In the genomic region with DNA sequence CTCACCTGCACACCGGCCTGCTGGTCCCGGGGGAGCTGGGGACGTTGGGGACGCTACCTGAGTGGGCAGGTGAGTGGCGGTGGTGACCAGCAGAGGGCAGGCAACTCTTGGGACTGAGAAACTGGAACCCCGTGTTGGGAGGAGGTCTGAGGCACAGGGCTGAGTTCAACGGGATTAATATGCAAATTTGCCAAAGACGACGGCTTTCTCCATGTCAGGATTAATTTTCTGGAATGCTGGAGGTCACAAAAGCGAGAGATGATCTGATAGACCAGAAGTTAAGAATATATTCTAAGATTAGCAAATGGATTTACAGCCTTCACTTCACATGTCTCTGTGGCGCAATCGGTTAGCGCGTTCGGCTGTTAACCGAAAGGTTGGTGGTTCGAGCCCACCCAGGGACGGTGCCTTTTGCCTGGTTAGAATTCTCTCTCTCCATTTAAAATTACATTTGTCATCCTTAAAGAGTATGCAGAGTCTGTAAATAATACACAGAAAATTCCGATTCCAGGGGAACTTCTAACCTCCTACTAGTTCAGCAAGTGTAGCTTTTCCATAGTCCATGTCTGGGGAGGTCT, we compare ENCODE assay signal across 8 mouse cellular contexts. TPM values are rescaled to one million over a fixed set of nuclear protein-coding genes. Genes with fewer than 3 reads are reported as not detected.
DNase-seq lines count a peak whose midpoint lies in the region; ATAC-seq and TF ChIP-seq lines count a peak whose summit lies in the region.

No protein-coding gene starts in this region.

- H3K9me3 ChIP-seq in embryonic facial prominence, embryonic 15.5 days (replicated peaks), result no peaks in the 10 kb centered on the region
- H3K9me3 ChIP-seq in heart, embryonic 10.5 days, result no peaks in the 10 kb centered on the region
- H3K9me3 ChIP-seq in kidney, embryonic 15.5 days (replicated peaks), result no peaks in the 10 kb centered on the region

- ATAC-seq in embryonic facial prominence, embryonic 15.5 days (ENCODE audit: insufficient number of reproducible peaks, low FRiP score, low TSS enrichment, low read depth), result 0 out of 2 replicates have a peak, but pooled peaks have one; percentile 12
- peak; percentile 12; the same call in 1 of the 2 replicates for ATAC-seq in kidney, embryonic 15.5 days (replicated peaks; ENCODE audit: low FRiP score)

- no peak overlapping the region for H3ac ChIP-seq in myocyte (ENCODE audit: control insufficient read depth, insufficient read length)

- H3K79me2 ChIP-seq in myocyte (ENCODE audit: control insufficient read depth, insufficient read depth), result no peaks in the 10 kb centered on the region

- H3K27me3 ChIP-seq in embryonic facial prominence, embryonic 15.5 days, result no peaks in the 10 kb centered on the region
- no peaks in the 10 kb centered on the region for H3K27me3 ChIP-seq in heart, embryonic 10.5 days (ENCODE audit: insufficient read depth, poor library complexity, severe bottlenecking)
- no peaks in the 10 kb centered on the region for H3K27me3 ChIP-seq in kidney, embryonic 15.5 days
- no peaks in the 10 kb centered on the region for H3K27me3 ChIP-seq in myocyte (ENCODE audit: control insufficient read depth, insufficient read depth, insufficient read length)
- H3K27me3 ChIP-seq in splenic B cell, adult 2 months (ENCODE audit: control insufficient read depth, insufficient read depth, low read length, poor library complexity, severe bottlenecking), result no peaks in the 10 kb centered on the region

- no peak for TF ChIP-seq POLR2A in myocyte (IDR thresholded peaks at IDR 0.05; ENCODE audit: insufficient read length, low read depth)

- peak overlapping the region; percentile 90 for H3K4me2 ChIP-seq in embryonic facial prominence, embryonic 15.5 days (replicated peaks)
- peak overlapping the region; percentile 94 for H3K4me2 ChIP-seq in kidney, embryonic 15.5 days
- H3K4me2 ChIP-seq in myocyte (ENCODE audit: low read depth), result peak overlapping the region; percentile 84

- H3K4me3 ChIP-seq in embryonic facial prominence, embryonic 15.5 days (replicated peaks), result peak overlapping the region; percentile 61
- H3K4me3 ChIP-seq in heart, embryonic 10.5 days, result peak overlapping the region; percentile 74
- peak overlapping the region; percentile 65 for H3K4me3 ChIP-seq in kidney, embryonic 15.5 days (replicated peaks)
- H3K4me3 ChIP-seq in myocyte, result peak overlapping the region; percentile 14

- H3K27ac ChIP-seq in embryonic facial prominence, embryonic 15.5 days (replicated peaks), result peak overlapping the region; percentile 44; the same call in 1 of the 2 replicates
- H3K27ac ChIP-seq in heart, embryonic 10.5 days, result peak overlapping the region; percentile 71
- H3K27ac ChIP-seq in kidney, embryonic 15.5 days, result peak overlapping the region; percentile 66

- H3K36me3 ChIP-seq in embryonic facial prominence, embryonic 15.5 days, result no peaks in the 10 kb centered on the region
- H3K36me3 ChIP-seq in heart, embryonic 10.5 days, result no peaks in the 10 kb centered on the region
- H3K36me3 ChIP-seq in kidney, embryonic 15.5 days, result no peaks in the 10 kb centered on the region
- H3K36me3 ChIP-seq in myocyte (ENCODE audit: control insufficient read depth, insufficient read depth), result no peaks in the 10 kb centered on the region
- no peaks in the 10 kb centered on the region for H3K36me3 ChIP-seq in splenic B cell, adult 2 months (ENCODE audit: control insufficient read depth, insufficient read depth, low read length, poor library complexity, severe bottlenecking)

- peak overlapping the region; percentile 28 for H3K9ac ChIP-seq in embryonic facial prominence, embryonic 15.5 days
- peak overlapping the region; percentile 62 for H3K9ac ChIP-seq in kidney, embryonic 15.5 days

- peaks cover 9% of the 10 kb centered on the region; the same call in 1 of the 2 replicates for H3K4me1 ChIP-seq in embryonic facial prominence, embryonic 15.5 days
- H3K4me1 ChIP-seq in heart, embryonic 10.5 days, result no peaks in the 10 kb centered on the region
- H3K4me1 ChIP-seq in kidney, embryonic 15.5 days, result peaks cover 7% of the 10 kb centered on the region

- DNase-seq in A20 (ENCODE audit: low read depth, low spot score) (peak; percentile 89), liver (peak; percentile 89)
- DNase-seq in adrenal gland, postnatal 4 days (ENCODE audit: low spot score in 2 of 2), result peak; percentile 44 to 46
- DNase-seq in heart, embryonic 10.5 days (ENCODE audit: low spot score), result peak; percentile 90
- peak; percentile 79 for DNase-seq in splenic B cell, adult 2 months (ENCODE audit: low read depth, low spot score)

- WGBS in embryonic facial prominence, embryonic 15.5 days, result under 1% methylated on average over 19 of the region's 19 CpGs
- under 1% methylated on average over 19 of the region's 19 CpGs for WGBS in heart, embryonic 10.5 days
- WGBS in kidney, embryonic 15.5 days, result under 1% methylated on average over 19 of the region's 19 CpGs

TF ChIP-seq in myocyte, 11 proteins besides CTCF, POLR2A, EP300 and RAD21:
- TF ChIP-seq CEBPB (IDR thresholded peaks at IDR 0.05; ENCODE audit: insufficient read depth, poor library complexity, severe bottlenecking), result peak; percentile 69
- no peak for TF ChIP-seq MYOG (IDR thresholded peaks at IDR 0.05; ENCODE audit: control insufficient read depth in 1 of 3, insufficient read depth in 1 of 3, insufficient read length in 2 of 3, low read depth in 2 of 3)

RNA-seq across cellular contexts. Expression of gene Hfe2, which starts 27.4 kb away (rescaled TPM):
- total RNA-seq in adrenal gland, postnatal 4 days (2021), result 10 to 100 TPM in 1 of 2 experiments, 1 to 10 TPM in 1; 3.9 to 11.2 TPM
- 12.4 and 16.1 TPM in 2 replicates for polyA plus RNA-seq in embryonic facial prominence, embryonic 15.5 days (2015; fragmentation: Nextera tagmentation; extraction: Ambion mirVana)
- polyA plus RNA-seq in heart, embryonic 10.5 days (2016; fragmentation: Nextera tagmentation; extraction: Ambion mirVana), result 5.5 and 8.9 TPM in 2 replicates
- 1.1 and 1.8 TPM in 2 replicates for polyA plus RNA-seq in kidney, embryonic 15.5 days (2015; fragmentation: Nextera tagmentation; extraction: Ambion mirVana)
- polyA plus RNA-seq in myocyte (2012; fragmentation: generic; extraction: Trizol), result 116 TPM

RNA-seq across cellular contexts. Expression of gene BC107364, which starts 45.4 kb away (rescaled TPM):
- total RNA-seq in adrenal gland, postnatal 4 days (2021), result not detected
- 0.31 TPM in 1 of 2 replicates, not detected in the other for polyA plus RNA-seq in embryonic facial prominence, embryonic 15.5 days (2015; fragmentation: Nextera tagmentation; extraction: Ambion mirVana)
- polyA plus RNA-seq in heart, embryonic 10.5 days (2016; fragmentation: Nextera tagmentation; extraction: Ambion mirVana), result 0.49 TPM in 1 of 2 replicates, not detected in the other
- 0.15 TPM in 1 of 2 replicates, not detected in the other for polyA plus RNA-seq in kidney, embryonic 15.5 days (2015; fragmentation: Nextera tagmentation; extraction: Ambion mirVana)
- polyA plus RNA-seq in myocyte (2012; fragmentation: generic; extraction: Trizol), result not detected

Comparison
In these comparisons a context has a peak if more than half of its experiments do, and no peak if none do; other contexts are left out.
1. Peak in every context shown above with its lines: DNase-seq, ATAC-seq, H3K4me3 ChIP-seq and H3K27ac ChIP-seq.
2. H3K4me3 ChIP-seq: peak in every context shown above with its lines; median percentile 74 in heart, embryonic 10.5 days; 65 in kidney, embryonic 15.5 days; 61 in embryonic facial prominence, embryonic 15.5 days; 14 in myocyte.